Mouse (Mus musculus): ENCODE data around the gene Kcnj8. TPM values are rescaled to one million over a fixed set of nuclear protein-coding genes. Genes with fewer than 3 reads are reported as not detected.
"Not testable (repeated sequence)": the region's sequence is repeated elsewhere in the genome, so short reads cannot be mapped to it uniquely, and the experiment has no call there.

Gene Kcnj8
- polyA plus RNA-seq, 1 experiment from 2014 or later = 12.1 TPM

GRCm38 (mm10) chr6:142519110-142519509 lies 52.3 kb downstream of the Kcnj8 start:
- Histone ChIP-seq H3K4me1 (replicated peaks) (no peaks in the 10 kb centered on the region; the same call in 1 of the 2 replicates), H3K36me3 (no peaks in the 10 kb centered on the region), H3K4me2 (no peak overlapping the region), H3K27ac (no peak overlapping the region), H3K27me3 (peaks cover 3% of the 10 kb centered on the region; the same call in 1 of the 2 replicates), H3K9me3 (no peaks in the 10 kb centered on the region), H3K9ac (no peak overlapping the region), H3K4me3 (no peak overlapping the region)
- 16% methylated on average over 6 of the region's 6 CpGs for WGBS
- ATAC-seq (ENCODE audit: low FRiP score) = peak; percentile 78; the same call in 1 of the 2 replicates

DNA sequence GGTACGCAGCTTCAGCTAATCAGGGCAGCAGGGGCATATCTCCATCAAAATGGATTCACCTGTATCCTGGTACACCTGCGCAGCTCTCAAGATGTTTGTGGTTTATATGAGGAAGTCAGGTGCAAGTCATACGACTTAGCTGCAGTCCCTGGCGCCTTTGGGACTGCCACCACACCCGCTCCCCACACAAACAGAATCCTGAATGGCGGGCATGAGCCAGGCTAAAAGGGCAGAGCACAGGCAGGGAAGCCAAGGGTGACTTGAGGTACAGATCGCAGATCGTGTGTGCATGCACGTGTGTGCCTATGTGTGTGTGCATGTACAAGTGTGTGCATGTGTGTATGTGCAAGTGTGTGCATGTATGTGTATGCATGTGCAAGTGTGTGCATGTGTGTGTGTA lies 56.0 kb downstream of the Kcnj8 start:
- H3K4me1 ChIP-seq (replicated peaks) = not testable (repeated sequence)

DNA sequence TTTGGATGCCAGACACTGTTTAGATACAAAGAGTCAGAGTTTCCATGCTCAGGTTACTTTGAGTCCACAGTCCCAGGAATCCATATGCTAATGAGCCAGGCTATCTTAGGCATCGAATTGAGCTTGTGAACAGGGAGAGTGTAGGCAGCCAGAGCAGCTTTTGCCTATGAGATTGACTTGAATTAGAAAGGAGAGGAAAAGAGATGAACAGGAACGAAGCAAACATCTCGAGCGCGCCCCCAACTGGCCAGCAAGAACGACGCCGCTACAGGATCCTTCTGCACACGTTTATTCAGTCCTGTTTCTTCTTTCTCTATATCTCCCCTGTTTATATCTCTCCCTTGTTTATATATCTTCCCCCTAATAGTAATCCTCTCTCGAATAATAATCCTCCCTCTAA lies 56.5 kb downstream of the Kcnj8 start:
- Histone ChIP-seq H3K9ac (no peak overlapping the region), H3K36me3 (no peaks in the 10 kb centered on the region), H3K27ac (no peak overlapping the region), H3K4me1 (replicated peaks) (no peaks in the 10 kb centered on the region; the same call in 1 of the 2 replicates), H3K4me2 (no peak overlapping the region), H3K27me3 (peaks cover 24% of the 10 kb centered on the region), H3K9me3 (no peaks in the 10 kb centered on the region), H3K4me3 (no peak overlapping the region)
- 3% methylated on average over 10 of the region's 10 CpGs for WGBS
- no peak; the same call in 1 of the 2 replicates for ATAC-seq (ENCODE audit: low FRiP score)

More for the DNA sequence above, 56.0 kb downstream of the Kcnj8 start:
- not testable (repeated sequence) for ATAC-seq (ENCODE audit: low FRiP score); H3K27ac ChIP-seq; H3K36me3 ChIP-seq; H3K4me3 ChIP-seq; H3K9me3 ChIP-seq; H3K9ac ChIP-seq; H3K4me2 ChIP-seq
- WGBS = 78% methylated on average over 9 of the region's 9 CpGs
- H3K27me3 ChIP-seq = peaks cover 24% of the 10 kb centered on the region

Other genes with a start within 250 kb of the Kcnj8 start
- 0.34 and 0.36 TPM in 2 replicates for gene Slco1a5, start 248.6 kb downstream of the Kcnj8 start, polyA plus RNA-seq (2015; fragmentation: Nextera tagmentation; extraction: Ambion mirVana)
- 23.9 and 25.8 TPM in 2 replicates for gene Pyroxd1, start 226.0 kb downstream of the Kcnj8 start, polyA plus RNA-seq (2015; fragmentation: Nextera tagmentation; extraction: Ambion mirVana)
- gene Recql, start 184.5 kb downstream of the Kcnj8 start, polyA plus RNA-seq (2015; fragmentation: Nextera tagmentation; extraction: Ambion mirVana) = 28.1 and 29.3 TPM in 2 replicates
- gene Golt1b, start 184.4 kb downstream of the Kcnj8 start, polyA plus RNA-seq (2015; fragmentation: Nextera tagmentation; extraction: Ambion mirVana) = 83.2 and 88.5 TPM in 2 replicates
- 3.6 and 9.5 TPM in 2 replicates for gene Spx, start 158.2 kb downstream of the Kcnj8 start, polyA plus RNA-seq (2015; fragmentation: Nextera tagmentation; extraction: Ambion mirVana)
- gene Gys2, start 98.5 kb downstream of the Kcnj8 start, polyA plus RNA-seq (2015; fragmentation: Nextera tagmentation; extraction: Ambion mirVana) = 0.08 and 0.09 TPM in 2 replicates
- gene Ldhb, start 63.7 kb downstream of the Kcnj8 start, polyA plus RNA-seq (2015; fragmentation: Nextera tagmentation; extraction: Ambion mirVana) = 510 and 517 TPM in 2 replicates
- 2.6 and 3.3 TPM in 2 replicates for gene Abcc9, start 130.7 kb upstream of the Kcnj8 start, polyA plus RNA-seq (2015; fragmentation: Nextera tagmentation; extraction: Ambion mirVana)
- 178 and 180 TPM in 2 replicates for gene Cmas, start 185.1 kb upstream of the Kcnj8 start, polyA plus RNA-seq (2015; fragmentation: Nextera tagmentation; extraction: Ambion mirVana)
- 0.13 and 0.19 TPM in 2 replicates for gene Sult6b2, start 232.9 kb upstream of the Kcnj8 start, polyA plus RNA-seq (2015; fragmentation: Nextera tagmentation; extraction: Ambion mirVana)